Mouse (Mus musculus): ENCODE measurements around the gene Bco2.

The Bco2 gene

DNA sequence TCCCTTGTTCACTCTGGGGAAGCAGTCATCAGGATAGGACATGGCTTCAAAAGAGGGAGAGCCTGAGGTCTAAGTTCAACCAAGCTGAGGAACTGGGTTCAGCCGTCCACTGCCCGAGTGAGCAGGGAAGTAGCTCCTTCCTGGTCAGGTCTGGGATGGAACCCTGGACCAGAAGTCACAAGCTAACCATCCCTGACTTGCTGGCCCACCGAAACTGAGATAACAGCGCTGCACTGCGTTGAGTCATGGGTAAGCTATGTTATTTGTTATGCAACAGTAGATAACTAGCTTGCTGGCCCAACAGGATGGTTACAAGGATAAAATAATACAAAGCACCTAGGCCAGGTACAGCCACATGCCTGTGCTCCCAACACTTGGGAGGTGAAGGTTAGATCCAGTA, 39.5 kb downstream of the Bco2 start:
- no peak for DNase-seq (ENCODE audit: low read depth, low spot score)

DNA sequence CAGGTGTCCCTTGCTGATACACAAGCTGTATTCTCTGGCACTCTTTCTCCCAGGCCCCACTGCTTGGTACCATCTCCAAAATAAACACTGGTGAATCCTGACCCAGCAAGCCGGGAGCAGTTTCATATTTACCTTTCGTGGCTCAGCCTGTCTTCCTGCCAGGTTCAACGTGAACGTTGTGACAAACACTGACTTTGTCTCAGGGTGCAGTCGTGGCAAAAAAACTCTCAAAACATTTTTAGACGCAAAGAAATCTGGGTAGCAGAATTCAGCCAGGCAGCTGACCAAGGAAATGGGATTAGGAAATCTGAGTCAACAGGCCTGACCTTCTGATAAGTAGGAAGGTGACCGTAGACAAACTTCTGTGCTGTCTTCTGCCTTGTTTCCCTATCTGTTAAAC, 47.4 kb downstream of the Bco2 start:
- DNase-seq (ENCODE audit: low read depth, low spot score), result peak; percentile 39

DNA sequence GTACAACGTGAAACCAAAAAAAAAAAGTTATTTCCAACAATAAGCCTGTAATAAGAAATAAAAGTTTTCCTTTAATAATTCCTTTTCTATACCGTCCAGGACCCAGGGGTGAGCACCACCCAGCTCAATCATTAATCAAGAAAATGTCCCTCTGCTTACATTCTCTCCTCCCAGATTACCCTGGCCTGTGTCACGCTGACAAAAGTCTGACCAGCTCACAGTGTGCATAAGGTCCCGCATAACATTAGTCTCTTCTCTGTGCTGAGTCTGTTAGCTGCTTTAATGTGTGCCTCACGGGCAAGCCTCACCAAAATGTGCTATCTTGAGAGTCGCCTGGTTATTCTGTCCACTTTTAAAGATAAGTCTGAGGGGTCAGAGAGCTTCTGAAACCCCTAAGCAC, 49.6 kb downstream of the Bco2 start:
- no peak for DNase-seq (ENCODE audit: low read depth, low spot score)

DNA sequence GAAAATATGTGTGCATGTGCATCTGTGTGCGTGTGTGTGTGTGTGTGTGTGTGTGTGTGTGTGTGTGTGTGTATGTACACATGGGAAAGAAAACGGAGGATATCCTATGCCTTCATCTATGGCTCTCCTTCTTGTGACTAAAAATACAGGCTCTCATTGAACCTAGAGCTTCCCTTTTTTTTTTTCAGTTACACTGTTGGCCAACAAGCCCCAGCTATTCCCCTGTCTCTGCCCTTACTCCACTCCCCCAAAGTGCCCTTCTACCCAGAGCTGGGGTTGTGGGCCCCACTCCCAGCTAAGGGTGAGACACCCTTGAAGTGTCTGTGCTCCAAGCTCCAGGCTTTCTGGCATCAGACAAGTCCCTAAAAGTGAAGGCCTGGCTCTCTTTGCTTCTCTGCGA, 52.0 kb downstream of the Bco2 start:
- DNase-seq (ENCODE audit: low read depth, low spot score), result no peak

DNA sequence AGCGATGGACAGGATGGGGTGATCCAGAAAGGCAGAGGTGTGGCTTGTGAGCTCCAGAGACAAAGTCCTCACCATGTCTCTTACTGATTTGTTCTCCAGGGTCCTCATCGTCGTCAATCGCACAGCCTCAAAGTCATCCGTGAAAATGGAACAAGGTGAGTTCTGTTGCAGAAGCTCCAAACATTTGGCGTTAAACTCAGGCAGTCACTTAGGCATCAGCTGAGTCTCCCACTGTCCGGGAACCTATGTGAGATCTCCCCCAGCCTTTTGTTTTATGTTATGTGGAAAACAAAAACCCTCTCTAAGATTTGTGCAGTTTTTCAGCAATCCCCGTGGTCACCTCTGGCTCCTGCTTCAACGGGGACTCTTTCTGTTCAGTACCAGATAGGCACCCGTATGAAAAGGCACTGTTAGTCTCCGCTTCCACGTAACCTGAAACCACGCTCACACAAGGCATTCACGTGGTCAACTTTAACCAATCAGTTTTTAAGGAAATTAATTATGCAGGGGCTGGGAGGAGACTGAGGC, 53.9 kb downstream of the Bco2 start:
- peak; percentile 78 for DNase-seq (ENCODE audit: low read depth, low spot score)

- peak; percentile 13 for DNase-seq (ENCODE audit: low read depth, low spot score)
These were observed 54.5 kb downstream of the Bco2 start for GRCm38 (mm10) chr9:50500467-50500973.

DNA sequence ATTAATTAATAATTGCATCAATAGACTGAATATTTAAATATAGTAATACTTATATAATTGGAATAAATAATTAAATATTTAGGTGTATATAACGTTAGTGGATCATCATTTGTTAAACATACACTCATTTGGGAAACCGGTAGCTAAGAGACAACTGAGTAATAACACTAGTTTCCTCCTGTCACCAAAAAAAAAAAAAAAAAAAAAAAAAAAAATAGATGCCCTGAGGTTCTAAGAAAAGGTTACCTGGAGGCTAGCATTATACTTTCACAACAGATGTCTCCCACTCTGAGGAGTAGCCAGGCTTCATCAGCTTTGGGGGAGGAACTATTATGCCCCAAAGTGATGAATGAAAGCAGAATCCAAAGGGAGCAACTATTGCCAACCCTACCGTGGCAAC, 55.2 kb downstream of the Bco2 start:
- DNase-seq (ENCODE audit: low read depth, low spot score), result no peak

DNA sequence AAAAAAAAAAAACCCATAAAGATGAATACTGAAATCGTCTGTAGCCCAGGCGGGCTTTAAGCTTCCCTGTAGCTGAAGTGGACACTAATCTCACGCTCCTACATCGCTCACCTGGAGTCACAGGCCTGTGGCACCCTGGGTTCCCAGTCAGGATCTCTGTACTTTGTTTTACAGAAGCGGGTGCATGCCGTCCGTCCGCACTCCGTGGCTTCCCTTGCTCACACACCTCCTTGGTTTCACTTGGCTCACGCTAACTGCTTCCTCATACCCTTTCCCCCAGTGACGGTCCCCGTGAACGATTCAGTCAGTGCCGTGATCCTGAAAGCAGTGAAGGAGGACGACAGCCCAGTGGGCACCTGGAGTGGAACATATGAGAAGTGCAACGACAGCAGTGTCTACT, 56.2 kb downstream of the Bco2 start:
- DNase-seq (ENCODE audit: low read depth, low spot score), result no peak

DNA sequence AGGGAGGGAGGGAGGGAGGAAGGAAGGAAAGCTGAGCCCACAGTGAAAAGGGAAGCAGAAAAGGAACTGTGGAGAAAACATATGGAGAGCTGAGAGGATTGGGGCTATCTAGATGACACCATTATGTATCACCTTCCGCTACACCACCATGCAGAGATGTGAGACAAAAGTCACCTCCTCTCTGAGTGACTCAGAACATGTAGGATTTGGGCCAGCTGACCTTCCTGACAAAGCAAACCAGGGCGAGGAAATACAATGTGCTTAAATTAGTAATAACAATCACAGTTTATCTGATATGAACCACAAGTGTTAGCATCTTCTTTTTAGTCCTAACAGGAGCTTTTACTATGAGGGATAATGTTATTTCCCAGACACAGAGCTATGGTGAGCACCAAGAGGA, 57.4 kb downstream of the Bco2 start:
- DNase-seq (ENCODE audit: low read depth, low spot score), result no peak

DNA sequence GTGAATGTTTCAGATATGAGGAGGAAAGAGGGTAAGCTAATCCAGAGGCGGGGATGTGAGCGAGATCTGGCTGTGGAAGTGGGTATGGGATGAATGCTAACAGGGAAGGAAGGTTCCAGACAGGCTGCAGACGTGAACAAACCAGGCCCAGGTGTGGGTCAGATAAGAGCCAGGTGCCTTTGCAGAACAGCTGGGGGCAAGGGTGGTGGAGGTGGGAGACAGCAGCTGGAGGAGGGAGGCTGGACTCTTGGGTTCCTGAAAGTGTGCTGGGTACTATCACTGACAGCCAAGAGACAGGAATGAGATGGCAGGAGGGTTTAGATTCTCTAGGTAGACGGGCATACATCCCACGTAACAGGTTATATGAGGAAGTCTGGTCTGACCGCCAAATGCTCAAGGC, 57.9 kb downstream of the Bco2 start:
- DNase-seq (ENCODE audit: low read depth, low spot score), result no peak

DNA sequence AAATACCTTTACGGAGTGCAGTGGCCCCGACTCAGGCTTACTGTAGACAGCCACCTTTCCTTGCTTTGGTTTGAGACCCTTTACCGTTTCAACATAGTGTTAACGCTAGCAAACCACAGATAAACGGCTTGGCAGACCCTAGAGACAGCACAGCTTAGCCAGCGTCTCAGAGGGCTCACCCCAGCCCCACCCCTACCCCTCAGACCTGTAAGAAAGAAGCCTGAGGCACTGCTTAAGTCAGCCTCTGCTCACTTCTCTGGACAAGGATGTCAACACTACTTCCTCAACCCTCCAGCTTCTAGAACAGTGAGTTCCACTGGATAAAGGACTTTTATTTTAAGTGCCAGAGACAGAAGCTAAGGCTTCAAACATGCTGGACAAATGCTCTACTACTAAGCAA, 58.4 kb downstream of the Bco2 start:
- no peak for DNase-seq (ENCODE audit: low read depth, low spot score)

DNA sequence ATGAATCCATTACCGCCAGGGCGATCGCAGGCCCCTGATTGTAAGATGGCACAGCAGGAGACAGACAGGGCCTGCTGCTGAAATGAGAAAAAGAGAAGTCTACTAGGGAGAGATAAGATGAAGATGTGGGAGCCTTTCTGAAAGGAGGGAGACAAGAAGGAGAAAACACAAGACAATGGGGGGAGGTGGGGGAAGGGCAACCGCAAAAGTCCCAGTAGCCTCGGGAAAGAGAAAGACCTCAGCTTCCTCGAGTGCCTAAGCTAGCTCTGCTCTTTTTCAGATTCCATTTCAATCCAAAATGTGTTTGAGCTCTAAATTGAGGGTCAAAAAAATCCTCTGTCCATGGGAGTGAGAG, 58.9 kb downstream of the Bco2 start:
- DNase-seq (ENCODE audit: low read depth, low spot score), result no peak

DNA sequence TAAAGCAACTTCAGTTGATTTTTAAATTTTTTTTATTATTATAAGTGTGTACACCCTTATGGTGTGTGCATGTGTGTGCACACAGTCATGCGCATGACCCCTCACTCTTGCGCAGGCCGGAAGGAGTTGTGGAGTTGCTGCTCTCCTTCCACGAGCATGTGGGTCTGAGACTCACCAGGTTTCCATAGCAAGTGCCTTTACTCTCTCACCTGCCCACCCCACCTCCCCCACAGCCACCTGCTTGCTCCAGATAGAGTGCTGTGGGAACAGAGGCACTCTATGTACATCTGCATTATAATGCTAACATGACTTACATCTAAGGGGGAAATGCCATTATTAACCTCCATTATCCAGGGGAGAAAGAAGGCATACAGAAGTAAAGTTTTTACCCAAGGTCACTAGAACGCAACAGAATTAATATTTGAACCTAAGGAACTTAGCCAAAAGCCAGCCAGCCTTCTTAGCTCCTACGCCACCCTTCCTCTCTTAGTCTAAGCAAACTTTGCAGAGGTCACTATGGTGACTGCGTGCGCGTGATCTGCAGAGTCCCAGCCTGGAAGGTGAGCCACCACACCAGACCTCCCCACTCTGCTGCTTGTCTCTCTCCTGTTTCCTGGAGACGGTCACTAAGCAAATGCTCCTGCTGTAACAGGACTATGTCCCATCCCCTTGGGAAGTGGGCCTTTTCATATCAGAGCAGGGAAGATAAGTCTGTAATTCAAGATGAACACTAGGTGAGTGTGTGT, 59.4 kb downstream of the Bco2 start:
- peak; percentile 18 for DNase-seq (ENCODE audit: low read depth, low spot score)

DNA sequence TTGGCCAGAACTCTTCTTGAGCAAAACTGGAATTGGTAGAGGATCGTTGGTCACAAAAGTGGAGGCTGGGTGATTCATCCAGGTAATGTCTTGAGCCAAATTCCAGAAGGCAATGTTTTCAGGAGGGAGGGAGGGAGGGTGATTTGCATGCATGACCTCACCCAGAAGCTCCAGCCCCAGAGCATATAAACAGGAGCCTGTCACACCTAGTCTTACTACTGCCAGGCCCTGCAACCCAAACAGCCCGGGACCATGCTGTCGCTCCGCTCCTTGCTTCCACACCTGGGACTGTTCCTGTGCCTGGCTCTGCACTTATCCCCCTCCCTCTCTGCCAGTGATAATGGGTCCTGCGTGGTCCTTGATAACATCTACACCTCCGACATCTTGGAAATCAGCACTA, 60.7 kb downstream of the Bco2 start, which contains the start of gene Plet1:
Plet1 (plus strand) TSS at position 215 of the 400 bp plus-strand sequence.
- DNase-seq (ENCODE audit: low read depth, low spot score), result no peak

GRCm38 (mm10) chr9:50493777-50494176, 61.2 kb downstream of the Bco2 start:
- DNase-seq (ENCODE audit: low read depth, low spot score), result no peak

- DNase-seq (ENCODE audit: low read depth, low spot score), result no peak
These were observed 63.4 kb downstream of the Bco2 start for GRCm38 (mm10) chr9:50491531-50492045.

GRCm38 (mm10) chr9:50490836-50491235, 64.1 kb downstream of the Bco2 start:
- DNase-seq (ENCODE audit: low read depth, low spot score), result no peak

- DNase-seq (ENCODE audit: low read depth, low spot score), result no peak
These were observed 69.5 kb downstream of the Bco2 start for GRCm38 (mm10) chr9:50485521-50485920.

Measured in brain, adult 2 months (tissue).